Mouse (Mus musculus) brain, adult 2 months (tissue): Measurements from ENCODE around the gene Gm5105.
A peak's percentile ranks its signal among the peaks of the same experiment; 100 is the strongest.

Source experiments
- DNase-seq: peaks from one replicate; pipeline ENCODE4 v3.0.0; 2011; ENCODE audit warnings: low read depth, low spot score

Gene Gm5105

GRCm38 (mm10) chr3:138069756-138070511, 2.7 kb upstream of the Gm5105 start:
- no peak for DNase-seq

GRCm38 (mm10) chr3:138068103-138068502, 915 bp upstream of the Gm5105 start:
- DNase-seq, result no peak

- peak; percentile 78 for DNase-seq
Observed at GRCm38 (mm10) chr3:138066348-138066856, 786 bp downstream of the Gm5105 start.

GRCm38 (mm10) chr3:138065930-138066329, 1.3 kb downstream of the Gm5105 start:
- no peak for DNase-seq

- DNase-seq, result peak; percentile 76
Observed at GRCm38 (mm10) chr3:138064732-138065645, 2.2 kb downstream of the Gm5105 start, which contains the start of gene 1110002E22Rik. Gene 1110002E22Rik (plus strand): TSS chr3:138065052.

- peak; percentile 71 for DNase-seq
Observed at GRCm38 (mm10) chr3:138063731-138064329, 3.4 kb downstream of the Gm5105 start.

- DNase-seq, result no peak
Observed at GRCm38 (mm10) chr3:138062673-138063072, 4.5 kb downstream of the Gm5105 start.

- DNase-seq, result no peak
Observed at GRCm38 (mm10) chr3:138061205-138061911, 5.8 kb downstream of the Gm5105 start.

GRCm38 (mm10) chr3:138060429-138060828, 6.8 kb downstream of the Gm5105 start:
- DNase-seq, result no peak

- no peak for DNase-seq
Observed at GRCm38 (mm10) chr3:138058226-138058625, 9.0 kb downstream of the Gm5105 start.

- DNase-seq, result no peak
Observed at GRCm38 (mm10) chr3:138056976-138057375, 10.2 kb downstream of the Gm5105 start.

GRCm38 (mm10) chr3:138053969-138054368, 13.2 kb downstream of the Gm5105 start:
- peak; percentile 85 for DNase-seq

GRCm38 (mm10) chr3:138051431-138051830, 15.8 kb downstream of the Gm5105 start:
- no peak for DNase-seq

GRCm38 (mm10) chr3:138050772-138051171, 16.4 kb downstream of the Gm5105 start:
- DNase-seq, result no peak

GRCm38 (mm10) chr3:138049555-138049954, 17.6 kb downstream of the Gm5105 start:
- DNase-seq, result no peak

GRCm38 (mm10) chr3:138043316-138043715, 23.9 kb downstream of the Gm5105 start:
- no peak for DNase-seq

GRCm38 (mm10) chr3:138041591-138042301, 25.4 kb downstream of the Gm5105 start:
- DNase-seq, result no peak

GRCm38 (mm10) chr3:138040938-138041337, 26.2 kb downstream of the Gm5105 start:
- DNase-seq, result no peak

- no peak for DNase-seq
Observed at GRCm38 (mm10) chr3:138033986-138034385, 33.2 kb downstream of the Gm5105 start.

- DNase-seq, result no peak
Observed at GRCm38 (mm10) chr3:138030563-138030962, 36.6 kb downstream of the Gm5105 start.

- peak; percentile 94 for DNase-seq
Observed at GRCm38 (mm10) chr3:138029351-138029750, 37.8 kb downstream of the Gm5105 start.
